12 mouse cellular contexts compared by ENCODE assay signal in genomic region chr2:101733564-101733963, GRCm38 (mm10). TPM values are rescaled to one million over a fixed set of nuclear protein-coding genes. Genes with fewer than 3 reads are reported as not detected.
DNase-seq lines count a peak whose midpoint lies in the region; ATAC-seq and TF ChIP-seq lines count a peak whose summit lies in the region.
"Had no signal": no experiment of that assay in that cellular context is flagged by ENCODE, and none has a peak within 500 bp of the region (broad histone marks: within the 10 kb centered on the region; RNA-seq: fewer than 3 reads in every experiment).

No protein-coding gene starts in this region.

- ATAC-seq in frontal cortex, adult (ENCODE audit: low TSS enrichment) = peak; percentile 66
- no peak for ATAC-seq in midbrain, postnatal 0 days (ENCODE audit: low FRiP score)
- ATAC-seq in forebrain, embryonic 16.5 days = no peak

- H3K9ac ChIP-seq in midbrain, postnatal 0 days (replicated peaks; ENCODE audit: low read length, poor library complexity, severe bottlenecking) = no peak overlapping the region
- H3K9ac ChIP-seq in forebrain, embryonic 16.5 days (replicated peaks; ENCODE audit: low read depth, low read length) = no peak overlapping the region
- H3K9ac ChIP-seq: embryonic facial prominence, embryonic 15.5 days; lung, embryonic 15.5 days; neural tube, embryonic 12.5 days had no signal

- no peak for DNase-seq in frontal cortex, postnatal 25 days (ENCODE audit: low spot score in 2 of 2)
- peak; percentile 19 for DNase-seq in right cerebral cortex, adult 18-20 months
- no peak for DNase-seq in right cerebral cortex, postnatal 36 days (ENCODE audit: low spot score in 2 of 2)
- DNase-seq in kidney, postnatal 25 days = peak; percentile 71 to 82
- DNase-seq in telencephalon, adult 2 months (ENCODE audit: low read depth, low spot score) = peak; percentile 32
- DNase-seq in midbrain, postnatal 0 days (ENCODE audit: low spot score) = no peak
- DNase-seq: gastrocnemius, postnatal 14 days had no signal

- 85% methylated on average over 3 of the region's 3 CpGs for WGBS in midbrain, postnatal 0 days
- WGBS in forebrain, embryonic 16.5 days = 88% methylated on average over 3 of the region's 3 CpGs

- no peak overlapping the region for H3K27ac ChIP-seq in midbrain, postnatal 0 days (ENCODE audit: low read depth, low read length)
- no peak overlapping the region for H3K27ac ChIP-seq in forebrain, embryonic 16.5 days (ENCODE audit: low read length)
- H3K27ac ChIP-seq: embryonic facial prominence, embryonic 15.5 days; lung, embryonic 15.5 days; neural tube, embryonic 12.5 days had no signal

- no peaks in the 10 kb centered on the region for H3K9me3 ChIP-seq in midbrain, postnatal 0 days (ENCODE audit: low read length)
- H3K9me3 ChIP-seq in forebrain, embryonic 16.5 days (ENCODE audit: control insufficient read depth, low read length) = no peaks in the 10 kb centered on the region
- H3K9me3 ChIP-seq: embryonic facial prominence, embryonic 15.5 days; lung, embryonic 15.5 days; neural tube, embryonic 12.5 days had no signal

- H3K4me3 ChIP-seq in midbrain, postnatal 0 days (ENCODE audit: low read depth, low read length) = no peak overlapping the region
- no peak overlapping the region for H3K4me3 ChIP-seq in forebrain, embryonic 16.5 days (replicated peaks; ENCODE audit: low read length)
- H3K4me3 ChIP-seq: embryonic facial prominence, embryonic 15.5 days; lung, embryonic 15.5 days; neural tube, embryonic 12.5 days had no signal

- no peaks in the 10 kb centered on the region for H3K27me3 ChIP-seq in midbrain, postnatal 0 days (ENCODE audit: insufficient read depth, low read length)
- no peaks in the 10 kb centered on the region for H3K27me3 ChIP-seq in forebrain, embryonic 16.5 days (replicated peaks; ENCODE audit: control insufficient read depth, insufficient read depth, low read length)
- H3K27me3 ChIP-seq: embryonic facial prominence, embryonic 15.5 days; lung, embryonic 15.5 days; neural tube, embryonic 12.5 days had no signal

- no peaks in the 10 kb centered on the region for H3K4me1 ChIP-seq in midbrain, postnatal 0 days (ENCODE audit: insufficient read depth, low read length)
- H3K4me1 ChIP-seq in forebrain, embryonic 16.5 days (replicated peaks; ENCODE audit: control insufficient read depth, insufficient read depth, low read length) = no peaks in the 10 kb centered on the region
- H3K4me1 ChIP-seq: neural tube, embryonic 12.5 days had no signal

- no peaks in the 10 kb centered on the region; the same call in 1 of the 2 replicates for H3K36me3 ChIP-seq in midbrain, postnatal 0 days (ENCODE audit: insufficient read depth, low read length)
- H3K36me3 ChIP-seq in forebrain, embryonic 16.5 days (ENCODE audit: control insufficient read depth, insufficient read depth) = no peaks in the 10 kb centered on the region
- H3K36me3 ChIP-seq: neural tube, embryonic 12.5 days had no signal

- TF ChIP-seq CTCF in midbrain, postnatal 0 days (IDR thresholded peaks at IDR 0.05) = no peak

- H3K4me2 ChIP-seq in midbrain, postnatal 0 days (ENCODE audit: low read depth, low read length, poor library complexity, severe bottlenecking) = no peak overlapping the region
- H3K4me2 ChIP-seq in forebrain, embryonic 16.5 days (ENCODE audit: low read length) = no peak overlapping the region
- H3K4me2 ChIP-seq: embryonic facial prominence, embryonic 15.5 days; lung, embryonic 15.5 days; neural tube, embryonic 12.5 days had no signal

RNA-seq across cellular contexts. Expression of gene Traf6, which starts 55.3 kb away (rescaled TPM):
- 16.5 and 19.9 TPM in 2 replicates for total RNA-seq in midbrain, postnatal 0 days (2014; rRNA removed)
- 4.9 and 5.3 TPM in 2 replicates for polyA plus RNA-seq in midbrain, postnatal 0 days (2015; fragmentation: Nextera tagmentation; extraction: Ambion mirVana)
- polyA plus RNA-seq in forebrain, embryonic 16.5 days (2015; fragmentation: Nextera tagmentation; extraction: Ambion mirVana) = 9.7 and 13.7 TPM in 2 replicates

Comparison
In these comparisons a context has a peak if more than half of its experiments do, and no peak if none do; other contexts are left out.
1. DNase-seq: peak in right cerebral cortex, adult 18-20 months (single experiment), kidney, postnatal 25 days (2 of 2) and telencephalon, adult 2 months (single experiment); none in frontal cortex, postnatal 25 days (0 of 2), right cerebral cortex, postnatal 36 days (0 of 2) and midbrain, postnatal 0 days (single experiment).